Mouse (Mus musculus): Measurements from ENCODE around the gene Mrps34. TPM values are rescaled to one million over a fixed set of nuclear protein-coding genes. Genes with fewer than 3 reads are reported as not detected.

Gene Mrps34
- polyA plus RNA-seq (2014; fragmentation: Nextera tagmentation; extraction: Ambion mirVana), result 82.3 and 84.8 TPM in 2 replicates

DNA sequence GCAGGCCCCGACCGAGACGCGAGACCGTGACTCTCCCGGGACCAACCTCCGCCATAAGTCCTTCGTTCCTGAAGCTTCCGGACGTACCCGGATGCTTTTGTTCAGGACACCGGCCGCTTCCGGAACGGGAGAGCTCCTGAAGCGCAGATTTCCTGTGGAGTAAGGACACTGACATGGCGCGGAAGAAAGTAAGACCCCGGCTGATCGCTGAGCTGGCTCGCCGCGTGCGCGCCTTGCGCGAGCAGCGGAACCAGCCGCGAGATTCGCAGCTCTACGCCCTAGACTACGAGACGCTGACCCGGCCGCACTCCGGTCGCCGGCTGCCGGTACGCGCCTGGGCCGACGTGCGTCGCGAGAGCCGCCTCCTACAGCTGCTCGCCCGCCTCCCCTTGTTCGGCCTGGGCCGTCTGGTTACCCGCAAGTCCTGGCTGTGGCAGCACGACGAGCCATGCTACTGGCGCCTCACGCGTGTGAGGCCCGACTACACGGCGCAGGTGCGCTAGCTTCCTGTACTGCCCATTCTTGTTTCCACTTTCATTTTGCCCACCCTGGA is at the start of gene Mrps34, which contains the start of gene Eme2:
Gene Mrps34 (plus strand): TSS at position 122 of the 553 bp plus-strand sequence.
Gene Eme2 (minus strand): TSS at position 93 of the 553 bp plus-strand sequence.
- peak within 1 kb of the TSS; percentile 59 for H3K4me2 ChIP-seq (ENCODE audit: low read depth, severe bottlenecking)
- peaks cover 43% of the 10 kb centered on the region for H3K36me3 ChIP-seq (ENCODE audit: control insufficient read depth, insufficient read depth, low read length)
- peak within 1 kb of the TSS; percentile 81 for H3K4me3 ChIP-seq (ENCODE audit: low read depth, low read length)
- H3K27me3 ChIP-seq (ENCODE audit: control insufficient read depth, insufficient read depth, low read length), result no peaks in the 10 kb centered on the region
- peaks cover 25% of the 10 kb centered on the region for H3K4me1 ChIP-seq (ENCODE audit: control insufficient read depth, insufficient read depth, low read length)
- DNase-seq (ENCODE audit: low spot score) (peak; percentile 89), ATAC-seq (ENCODE audit: insufficient number of reproducible peaks, low FRiP score, low TSS enrichment, low read depth) (peak; percentile 20; the same call in 1 of the 2 replicates)
- no peaks in the 10 kb centered on the region for H3K9me3 ChIP-seq (ENCODE audit: control insufficient read depth, low read length)
- H3K9ac ChIP-seq (ENCODE audit: low read length), result peak within 1 kb of the TSS; percentile 70
- peak within 1 kb of the TSS; percentile 1; the same call in 1 of the 2 replicates for H3K27ac ChIP-seq (replicated peaks; ENCODE audit: low read depth, low read length)
- WGBS, result under 1% methylated on average over 62 of the region's 62 CpGs

GRCm38 (mm10) chr17:24847386-24847785 is 47.5 kb upstream of the Mrps34 start:
- H3K4me2 ChIP-seq (ENCODE audit: low read depth, severe bottlenecking), result no peak overlapping the region
- H3K9ac ChIP-seq (ENCODE audit: low read length), result no peak overlapping the region
- DNase-seq (ENCODE audit: low spot score), result no peak
- no peaks in the 10 kb centered on the region for H3K36me3 ChIP-seq (ENCODE audit: control insufficient read depth, insufficient read depth, low read length)
- H3K27ac ChIP-seq (replicated peaks; ENCODE audit: low read depth, low read length), result no peak overlapping the region
- 98% methylated on average over 1 of the region's 1 CpGs for WGBS
- H3K4me3 ChIP-seq (ENCODE audit: low read depth, low read length), result no peak overlapping the region
- ATAC-seq (ENCODE audit: insufficient number of reproducible peaks, low FRiP score, low TSS enrichment, low read depth), result no peak
- H3K4me1 ChIP-seq (ENCODE audit: control insufficient read depth, insufficient read depth, low read length), result peaks cover 3% of the 10 kb centered on the region; the same call in 1 of the 2 replicates
- H3K27me3 ChIP-seq (ENCODE audit: control insufficient read depth, insufficient read depth, low read length), result 0 out of 2 replicates have a peak, but pooled peaks cover 6% of the 10 kb centered on the region
- H3K9me3 ChIP-seq (ENCODE audit: control insufficient read depth, low read length), result no peaks in the 10 kb centered on the region

DNA sequence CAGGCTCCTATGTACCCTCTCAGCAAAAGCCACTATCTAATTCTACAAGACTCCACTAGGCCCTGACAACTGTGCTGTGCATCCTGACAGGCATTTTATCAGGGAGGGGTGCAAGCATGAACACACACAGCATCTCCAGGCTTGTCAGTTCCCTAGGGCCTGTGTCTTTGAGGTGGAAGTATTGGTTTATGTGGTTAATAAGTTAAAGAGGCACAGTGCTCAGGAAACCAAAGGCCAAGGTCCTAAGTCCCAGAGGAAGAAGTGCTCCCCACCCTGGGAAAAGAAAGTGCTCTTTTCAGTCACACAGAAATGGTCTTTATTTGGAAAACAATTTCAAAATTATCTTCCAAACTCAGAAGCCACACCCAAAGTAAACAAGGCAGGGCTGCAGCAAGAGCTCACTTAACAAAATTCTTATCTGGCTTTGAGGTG is 46.3 kb upstream of the Mrps34 start:
- H3K27ac ChIP-seq (replicated peaks; ENCODE audit: low read depth, low read length), result no peak overlapping the region
- no peak overlapping the region for H3K9ac ChIP-seq (ENCODE audit: low read length)
- peak overlapping the region; percentile 87; the same call in 1 of the 2 replicates for H3K4me2 ChIP-seq (ENCODE audit: low read depth, severe bottlenecking)
- ATAC-seq (ENCODE audit: insufficient number of reproducible peaks, low FRiP score, low TSS enrichment, low read depth) (no peak), DNase-seq (ENCODE audit: low spot score) (no peak)
- H3K27me3 ChIP-seq (ENCODE audit: control insufficient read depth, insufficient read depth, low read length), result 0 out of 2 replicates have a peak, but pooled peaks cover 6% of the 10 kb centered on the region
- no peaks in the 10 kb centered on the region for H3K36me3 ChIP-seq (ENCODE audit: control insufficient read depth, insufficient read depth, low read length)
- H3K4me3 ChIP-seq (ENCODE audit: low read depth, low read length), result no peak overlapping the region
- H3K4me1 ChIP-seq (ENCODE audit: control insufficient read depth, insufficient read depth, low read length), result peaks cover 3% of the 10 kb centered on the region; the same call in 1 of the 2 replicates
- no peaks in the 10 kb centered on the region for H3K9me3 ChIP-seq (ENCODE audit: control insufficient read depth, low read length)

DNA sequence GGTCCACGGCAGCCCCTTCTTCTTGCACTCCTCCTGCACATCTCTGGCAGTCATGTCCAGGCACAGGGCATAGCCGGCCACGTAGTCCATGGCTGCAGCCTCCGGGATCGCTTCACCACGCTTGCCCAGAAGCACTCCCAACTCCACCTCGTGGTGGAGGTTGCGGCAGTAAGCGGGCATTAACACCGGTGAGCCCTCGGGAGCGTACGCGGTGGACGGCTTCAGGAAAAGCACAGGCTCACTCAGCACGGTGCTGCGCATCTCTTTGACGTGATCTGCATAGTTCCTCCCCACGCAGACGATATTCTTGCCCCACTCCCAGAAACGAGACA is 45.2 kb upstream of the Mrps34 start:
- H3K36me3 ChIP-seq (ENCODE audit: control insufficient read depth, insufficient read depth, low read length), result no peaks in the 10 kb centered on the region
- H3K9me3 ChIP-seq (ENCODE audit: control insufficient read depth, low read length), result no peaks in the 10 kb centered on the region
- DNase-seq (ENCODE audit: low spot score), result no peak
- ATAC-seq (ENCODE audit: insufficient number of reproducible peaks, low FRiP score, low TSS enrichment, low read depth), result peak; percentile 62
- H3K27ac ChIP-seq (replicated peaks; ENCODE audit: low read depth, low read length), result peak overlapping the region; percentile 81
- H3K4me1 ChIP-seq (ENCODE audit: control insufficient read depth, insufficient read depth, low read length), result peaks cover 3% of the 10 kb centered on the region; the same call in 1 of the 2 replicates
- WGBS, result 1% methylated on average over 21 of the region's 21 CpGs
- H3K27me3 ChIP-seq (ENCODE audit: control insufficient read depth, insufficient read depth, low read length), result 0 out of 2 replicates have a peak, but pooled peaks cover 6% of the 10 kb centered on the region
- peak overlapping the region; percentile 67 for H3K4me3 ChIP-seq (ENCODE audit: low read depth, low read length)
- H3K4me2 ChIP-seq (ENCODE audit: low read depth, severe bottlenecking), result peak overlapping the region; percentile 87
- H3K9ac ChIP-seq (ENCODE audit: low read length), result peak overlapping the region; percentile 72

DNA sequence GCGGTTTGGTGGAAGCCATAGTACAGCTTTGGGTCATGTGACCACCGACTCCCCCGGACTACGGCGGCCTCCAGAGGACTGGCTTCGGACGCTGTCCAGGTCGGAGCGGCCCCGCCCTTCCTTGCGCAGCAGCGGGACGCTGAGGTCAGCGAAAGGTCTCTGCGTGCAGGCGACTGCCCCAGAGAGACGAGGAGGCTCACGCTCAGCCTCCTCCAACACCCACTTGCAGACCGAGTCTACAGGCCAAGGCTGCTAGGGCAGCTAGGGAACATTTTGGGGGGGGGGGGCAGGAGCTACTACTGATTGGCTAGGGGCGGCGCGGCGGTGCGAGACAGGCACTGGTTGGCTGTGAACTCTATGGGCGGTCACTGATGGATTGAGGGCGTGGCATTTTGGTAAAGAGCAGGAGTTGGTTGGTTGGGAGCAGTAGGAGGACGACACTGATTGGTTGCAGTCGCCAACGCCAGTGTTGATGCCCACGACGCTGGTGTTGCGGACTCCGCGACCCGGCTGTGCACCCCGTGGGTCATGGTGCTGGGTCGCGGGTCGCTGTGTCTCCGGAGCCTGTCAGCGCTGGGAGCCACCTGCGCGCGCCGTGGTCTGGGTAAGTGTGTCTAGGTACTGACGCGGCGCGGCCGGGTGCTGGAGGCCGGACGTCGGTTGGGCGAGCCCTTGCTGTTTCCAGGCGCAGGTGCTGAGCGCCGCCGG is 44.7 kb upstream of the Mrps34 start, which contains the start of gene Fahd1:
Gene Fahd1 (minus strand): TSS at position 300 of the 708 bp plus-strand sequence.
- peak within 1 kb of the TSS; percentile 87 for H3K4me2 ChIP-seq (ENCODE audit: low read depth, severe bottlenecking)
- peak within 1 kb of the TSS; percentile 81 for H3K27ac ChIP-seq (replicated peaks; ENCODE audit: low read depth, low read length)
- no peaks in the 10 kb centered on the region for H3K9me3 ChIP-seq (ENCODE audit: control insufficient read depth, low read length)
- under 1% methylated on average over 58 of the region's 58 CpGs for WGBS
- 0 out of 2 replicates have a peak, but pooled peaks cover 6% of the 10 kb centered on the region for H3K27me3 ChIP-seq (ENCODE audit: control insufficient read depth, insufficient read depth, low read length)
- H3K9ac ChIP-seq (ENCODE audit: low read length), result peak within 1 kb of the TSS; percentile 72
- peak; percentile 99 for ATAC-seq (ENCODE audit: insufficient number of reproducible peaks, low FRiP score, low TSS enrichment, low read depth)
- no peaks in the 10 kb centered on the region for H3K36me3 ChIP-seq (ENCODE audit: control insufficient read depth, insufficient read depth, low read length)
- H3K4me1 ChIP-seq (ENCODE audit: control insufficient read depth, insufficient read depth, low read length), result peaks cover 3% of the 10 kb centered on the region; the same call in 1 of the 2 replicates
- DNase-seq (ENCODE audit: low spot score), result peak; percentile 95
- H3K4me3 ChIP-seq (ENCODE audit: low read depth, low read length), result peak within 1 kb of the TSS; percentile 67

DNA sequence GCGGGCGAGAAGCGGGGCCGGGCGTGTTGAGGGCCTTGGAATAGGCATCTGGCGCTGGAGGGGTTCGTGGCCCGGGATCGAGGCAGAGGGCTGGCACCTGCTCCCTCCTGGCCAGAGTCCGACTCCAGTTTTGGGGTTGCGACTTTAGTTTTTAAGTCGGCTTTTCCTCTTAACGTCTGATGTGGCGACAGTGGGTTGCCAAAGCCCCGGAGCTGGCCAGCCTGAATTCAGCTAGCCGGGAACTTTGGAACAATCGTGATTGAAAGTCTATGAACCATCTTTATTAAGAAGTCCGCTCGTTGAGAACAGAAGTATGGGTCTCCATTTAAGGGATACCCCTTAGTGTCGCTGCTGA is 44.2 kb upstream of the Mrps34 start:
- H3K27me3 ChIP-seq (ENCODE audit: control insufficient read depth, insufficient read depth, low read length), result 0 out of 2 replicates have a peak, but pooled peaks cover 6% of the 10 kb centered on the region
- peak overlapping the region; percentile 67 for H3K4me3 ChIP-seq (ENCODE audit: low read depth, low read length)
- no peaks in the 10 kb centered on the region for H3K36me3 ChIP-seq (ENCODE audit: control insufficient read depth, insufficient read depth, low read length)
- H3K9ac ChIP-seq (ENCODE audit: low read length), result peak overlapping the region; percentile 55
- DNase-seq (ENCODE audit: low spot score) (no peak), ATAC-seq (ENCODE audit: insufficient number of reproducible peaks, low FRiP score, low TSS enrichment, low read depth) (no peak)
- H3K4me2 ChIP-seq (ENCODE audit: low read depth, severe bottlenecking), result peak overlapping the region; percentile 87
- WGBS, result 3% methylated on average over 20 of the region's 20 CpGs
- peaks cover 3% of the 10 kb centered on the region; the same call in 1 of the 2 replicates for H3K4me1 ChIP-seq (ENCODE audit: control insufficient read depth, insufficient read depth, low read length)
- no peak overlapping the region for H3K27ac ChIP-seq (replicated peaks; ENCODE audit: low read depth, low read length)
- no peaks in the 10 kb centered on the region for H3K9me3 ChIP-seq (ENCODE audit: control insufficient read depth, low read length)

- Histone ChIP-seq H3K4me1 (ENCODE audit: control insufficient read depth, insufficient read depth, low read length) (peaks cover 3% of the 10 kb centered on the region; the same call in 1 of the 2 replicates), H3K4me3 (ENCODE audit: low read depth, low read length) (no peak overlapping the region), H3K36me3 (ENCODE audit: control insufficient read depth, insufficient read depth, low read length) (no peaks in the 10 kb centered on the region), H3K4me2 (ENCODE audit: low read depth, severe bottlenecking) (peak overlapping the region; percentile 87; the same call in 1 of the 2 replicates), H3K9me3 (ENCODE audit: control insufficient read depth, low read length) (no peaks in the 10 kb centered on the region), H3K27ac (replicated peaks; ENCODE audit: low read depth, low read length) (no peak overlapping the region), H3K27me3 (ENCODE audit: control insufficient read depth, insufficient read depth, low read length) (0 out of 2 replicates have a peak, but pooled peaks cover 6% of the 10 kb centered on the region), H3K9ac (ENCODE audit: low read length) (no peak overlapping the region)
- DNase-seq (ENCODE audit: low spot score), result no peak
- no peak for ATAC-seq (ENCODE audit: insufficient number of reproducible peaks, low FRiP score, low TSS enrichment, low read depth)
- 82% methylated on average over 10 of the region's 10 CpGs for WGBS
These were observed 43.4 kb upstream of the Mrps34 start for GRCm38 (mm10) chr17:24851381-24852125.

Data from limb, embryonic 11.5 days (tissue).